Mouse (Mus musculus): ENCODE results near the gene Copz1. TPM values are rescaled to one million over a fixed set of nuclear protein-coding genes. Genes with fewer than 3 reads are reported as not detected.

Copz1 gene
- total and polyA plus RNA-seq, 2 experiments: 55.9 to 142 TPM

- Histone ChIP-seq H3K79me2 (ENCODE audit: control insufficient read depth, insufficient read depth, low read length) (peaks cover 3% of the 10 kb centered on the region; the same call in 1 of the 2 replicates), H3K4me3 (ENCODE audit: insufficient read depth, low read depth, low read length) (no peak overlapping the region), H3K27me3 (ENCODE audit: control insufficient read depth, insufficient read depth, low read length) (no peaks in the 10 kb centered on the region), H3K27ac (replicated peaks; ENCODE audit: insufficient read depth, low read depth, low read length) (no peak overlapping the region), H3K9ac (ENCODE audit: low read depth, low read length) (no peak overlapping the region), H3K4me1 (ENCODE audit: control insufficient read depth, insufficient read depth, low read length) (no peaks in the 10 kb centered on the region; the same call in 1 of the 2 replicates), H3K36me3 (ENCODE audit: control insufficient read depth, insufficient read depth, low read length) (peaks cover 61% of the 10 kb centered on the region)
- DNase-seq (ENCODE audit: extremely low read depth, low read depth, low spot score): no peak
- TF ChIP-seq POLR2A (IDR thresholded peaks at IDR 0.05; ENCODE audit: extremely low read depth, insufficient read depth, low read length) (no peak), CTCF (IDR thresholded peaks at IDR 0.05; ENCODE audit: low read depth, low read length) (no peak)
- WGBS: 96% methylated on average over 4 of the region's 4 CpGs
These were observed 20.3 kb downstream of the Copz1 start for GRCm38 (mm10) chr15:103292673-103293345.

DNA sequence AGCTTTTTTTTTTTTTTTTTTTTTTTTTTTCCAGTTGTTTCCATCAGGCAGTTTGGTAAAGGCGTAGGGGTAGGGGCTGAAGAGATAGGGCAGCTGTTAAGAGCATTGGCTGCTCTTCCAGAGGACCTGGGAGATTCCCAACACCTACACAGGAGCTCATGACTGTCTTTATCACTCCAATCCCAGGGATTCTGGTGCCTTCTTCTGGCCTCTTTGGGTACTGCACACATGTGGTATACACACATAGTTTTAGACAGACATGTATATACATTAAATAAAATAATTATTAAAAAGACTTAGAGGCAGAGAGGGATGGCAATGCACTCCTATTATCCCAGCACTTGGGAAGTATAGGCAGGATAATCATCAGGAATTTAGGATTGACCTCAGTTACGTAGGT lies 20.9 kb downstream of the Copz1 start:
- Histone ChIP-seq H3K79me2 (ENCODE audit: control insufficient read depth, insufficient read depth, low read length) (peaks cover 3% of the 10 kb centered on the region; the same call in 1 of the 2 replicates), H3K4me3 (ENCODE audit: insufficient read depth, low read depth, low read length) (no peak overlapping the region), H3K4me1 (ENCODE audit: control insufficient read depth, insufficient read depth, low read length) (no peaks in the 10 kb centered on the region; the same call in 1 of the 2 replicates), H3K27me3 (ENCODE audit: control insufficient read depth, insufficient read depth, low read length) (no peaks in the 10 kb centered on the region), H3K27ac (replicated peaks; ENCODE audit: insufficient read depth, low read depth, low read length) (no peak overlapping the region), H3K9ac (ENCODE audit: low read depth, low read length) (no peak overlapping the region), H3K36me3 (ENCODE audit: control insufficient read depth, insufficient read depth, low read length) (peaks cover 67% of the 10 kb centered on the region)
- DNase-seq (ENCODE audit: extremely low read depth, low read depth, low spot score): no peak
- TF ChIP-seq POLR2A (IDR thresholded peaks at IDR 0.05; ENCODE audit: extremely low read depth, insufficient read depth, low read length): no peak
- TF ChIP-seq CTCF (IDR thresholded peaks at IDR 0.05; ENCODE audit: low read depth, low read length): no peak
- WGBS: 100% methylated on average over 2 of the region's 2 CpGs

- 92% methylated on average over 2 of the region's 2 CpGs for WGBS
- H3K27ac ChIP-seq (replicated peaks; ENCODE audit: insufficient read depth, low read depth, low read length): no peak overlapping the region
- peaks cover 72% of the 10 kb centered on the region for H3K36me3 ChIP-seq (ENCODE audit: control insufficient read depth, insufficient read depth, low read length)
- no peak overlapping the region for H3K4me3 ChIP-seq (ENCODE audit: insufficient read depth, low read depth, low read length)
- H3K4me1 ChIP-seq (ENCODE audit: control insufficient read depth, insufficient read depth, low read length): no peaks in the 10 kb centered on the region
- H3K27me3 ChIP-seq (ENCODE audit: control insufficient read depth, insufficient read depth, low read length): no peaks in the 10 kb centered on the region
- TF ChIP-seq POLR2A (IDR thresholded peaks at IDR 0.05; ENCODE audit: extremely low read depth, insufficient read depth, low read length) (no peak), CTCF (IDR thresholded peaks at IDR 0.05; ENCODE audit: low read depth, low read length) (no peak)
- H3K9ac ChIP-seq (ENCODE audit: low read depth, low read length): no peak overlapping the region
- no peak for DNase-seq (ENCODE audit: extremely low read depth, low read depth, low spot score)
- no peaks in the 10 kb centered on the region for H3K79me2 ChIP-seq (ENCODE audit: control insufficient read depth, insufficient read depth, low read length)
These were observed 22.1 kb downstream of the Copz1 start for GRCm38 (mm10) chr15:103294649-103295048.

- DNase-seq (ENCODE audit: extremely low read depth, low read depth, low spot score): no peak
- H3K79me2 ChIP-seq (ENCODE audit: control insufficient read depth, insufficient read depth, low read length): no peaks in the 10 kb centered on the region
- no peak overlapping the region for H3K27ac ChIP-seq (replicated peaks; ENCODE audit: insufficient read depth, low read depth, low read length)
- peaks cover 64% of the 10 kb centered on the region for H3K36me3 ChIP-seq (ENCODE audit: control insufficient read depth, insufficient read depth, low read length)
- no peaks in the 10 kb centered on the region for H3K27me3 ChIP-seq (ENCODE audit: control insufficient read depth, insufficient read depth, low read length)
- no peaks in the 10 kb centered on the region for H3K4me1 ChIP-seq (ENCODE audit: control insufficient read depth, insufficient read depth, low read length)
- no peak overlapping the region for H3K4me3 ChIP-seq (ENCODE audit: insufficient read depth, low read depth, low read length)
- WGBS: 68% methylated on average over 5 of the region's 5 CpGs
- TF ChIP-seq CTCF (IDR thresholded peaks at IDR 0.05; ENCODE audit: low read depth, low read length) (no peak), POLR2A (IDR thresholded peaks at IDR 0.05; ENCODE audit: extremely low read depth, insufficient read depth, low read length) (no peak)
- H3K9ac ChIP-seq (ENCODE audit: low read depth, low read length): no peak overlapping the region
These were observed 23.3 kb downstream of the Copz1 start for GRCm38 (mm10) chr15:103295851-103296250.

DNA sequence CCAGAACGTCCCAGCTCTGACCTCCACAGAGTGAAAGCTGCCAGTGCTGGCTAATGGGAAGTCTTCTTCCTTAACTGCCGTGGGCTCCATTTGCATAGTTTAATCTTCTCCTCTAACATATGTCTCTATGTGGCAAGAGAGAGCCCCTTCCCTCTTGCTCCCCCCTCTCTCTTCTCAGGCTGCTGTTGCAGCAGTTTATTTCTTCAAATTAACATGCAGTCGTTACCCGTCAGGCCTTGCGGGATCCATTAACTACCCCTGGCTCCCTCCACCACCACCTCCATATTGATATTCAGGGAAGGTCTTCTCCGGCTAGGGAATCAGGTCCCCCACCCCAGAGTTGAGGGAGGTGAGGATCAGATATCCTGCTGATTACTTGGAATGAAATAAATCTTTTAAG lies 24.8 kb downstream of the Copz1 start:
- DNase-seq (ENCODE audit: extremely low read depth, low read depth, low spot score): no peak
- H3K4me1 ChIP-seq (ENCODE audit: control insufficient read depth, insufficient read depth, low read length): no peaks in the 10 kb centered on the region
- H3K79me2 ChIP-seq (ENCODE audit: control insufficient read depth, insufficient read depth, low read length): no peaks in the 10 kb centered on the region
- no peak overlapping the region for H3K9ac ChIP-seq (ENCODE audit: low read depth, low read length)
- H3K36me3 ChIP-seq (ENCODE audit: control insufficient read depth, insufficient read depth, low read length): peaks cover 57% of the 10 kb centered on the region
- 92% methylated on average over 6 of the region's 6 CpGs for WGBS
- TF ChIP-seq CTCF (IDR thresholded peaks at IDR 0.05; ENCODE audit: low read depth, low read length): no peak
- TF ChIP-seq POLR2A (IDR thresholded peaks at IDR 0.05; ENCODE audit: extremely low read depth, insufficient read depth, low read length): no peak
- H3K4me3 ChIP-seq (ENCODE audit: insufficient read depth, low read depth, low read length): no peak overlapping the region
- H3K27me3 ChIP-seq (ENCODE audit: control insufficient read depth, insufficient read depth, low read length): no peaks in the 10 kb centered on the region
- no peak overlapping the region for H3K27ac ChIP-seq (replicated peaks; ENCODE audit: insufficient read depth, low read depth, low read length)

GRCm38 (mm10) chr15:103298026-103298425 lies 25.5 kb downstream of the Copz1 start:
- DNase-seq (ENCODE audit: extremely low read depth, low read depth, low spot score): no peak
- no peaks in the 10 kb centered on the region for H3K79me2 ChIP-seq (ENCODE audit: control insufficient read depth, insufficient read depth, low read length)
- H3K36me3 ChIP-seq (ENCODE audit: control insufficient read depth, insufficient read depth, low read length): peaks cover 50% of the 10 kb centered on the region

More at GRCm38 (mm10) chr15:103298026-103298425, 25.5 kb downstream of the Copz1 start:
- Histone ChIP-seq H3K27me3 (ENCODE audit: control insufficient read depth, insufficient read depth, low read length) (no peaks in the 10 kb centered on the region), H3K9ac (ENCODE audit: low read depth, low read length) (no peak overlapping the region), H3K4me1 (ENCODE audit: control insufficient read depth, insufficient read depth, low read length) (no peaks in the 10 kb centered on the region), H3K4me3 (ENCODE audit: insufficient read depth, low read depth, low read length) (no peak overlapping the region), H3K27ac (replicated peaks; ENCODE audit: insufficient read depth, low read depth, low read length) (no peak overlapping the region)
- TF ChIP-seq POLR2A (IDR thresholded peaks at IDR 0.05; ENCODE audit: extremely low read depth, insufficient read depth, low read length) (no peak), CTCF (IDR thresholded peaks at IDR 0.05; ENCODE audit: low read depth, low read length) (no peak)
- WGBS: 92% methylated on average over 3 of the region's 3 CpGs

All from liver, adult 2 months (tissue).